Mouse (Mus musculus) heart, embryonic 15.5 days (tissue): ENCODE results near the gene Isl2. TPM values are rescaled to one million over a fixed set of nuclear protein-coding genes. Genes with fewer than 3 reads are reported as not detected.

Experiments
- ATAC-seq: fragments of 200-750 bp; cut with Nextera tagmentation; replicated peaks from 2 replicates; pipeline ENCODE4 v1.8.0; 2017; ENCODE audit warnings: low read depth, moderate TSS enrichment; ENCODE audit not compliant: insufficient number of reproducible peaks, insufficient read depth, low FRiP score
- H3K27ac ChIP-seq: fragments of 300-500 bp; sonication (generic); 2 replicates; pipeline ENCODE4 v1.5.1; 2015; ENCODE audit warnings: mild to moderate bottlenecking, inconsistent platforms
- H3K27me3 ChIP-seq: fragments of 300-500 bp; sonication (generic); 2 replicates; pipeline ENCODE4 v1.6.1; 2015; ENCODE audit warnings: inconsistent platforms
- H3K36me3 ChIP-seq: fragments of 300-500 bp; sonication (generic); 2 replicates; pipeline ENCODE4 v1.6.1; 2015; ENCODE audit warnings: mild to moderate bottlenecking, inconsistent platforms
- H3K4me1 ChIP-seq: fragments of 300-500 bp; sonication (generic); replicated peaks from 2 replicates; pipeline ENCODE4 v1.6.1; 2015; ENCODE audit warnings: inconsistent platforms
- H3K4me2 ChIP-seq: fragments of 300-500 bp; sonication (generic); 2 replicates; pipeline ENCODE4 v1.6.1; 2015; ENCODE audit warnings: inconsistent platforms, mild to moderate bottlenecking, moderate library complexity
- H3K4me3 ChIP-seq: fragments of 300-500 bp; sonication (generic); 2 replicates; pipeline ENCODE4 v1.5.1; 2015; ENCODE audit warnings: mild to moderate bottlenecking, inconsistent platforms
- H3K9ac ChIP-seq: fragments of 300-500 bp; sonication (generic); 2 replicates; pipeline ENCODE4 v1.6.1; 2015; ENCODE audit warnings: mild to moderate bottlenecking, inconsistent platforms
- H3K9me3 ChIP-seq: fragments of 300-500 bp; sonication (generic); replicated peaks from 2 replicates; pipeline ENCODE4 v1.6.1; 2016; ENCODE audit warnings: inconsistent platforms
- WGBS: fragments of 180-500 bp; shearing (Covaris S2); methylation state at CpG from one replicate; pipeline ENCODE4 v1.1.7; 2015; ENCODE audit warnings: mixed read lengths; 5-methylcytosine and 5-hydroxymethylcytosine counted together
- polyA plus RNA-seq: library from polyadenylated mRNA; unstranded; fragments of >200 nt; fragmentation: Nextera tagmentation; extraction: Ambion mirVana; gene quantifications from 2 replicates; pipeline ENCODE4 v1.2.1, GENCODE M21; 2015

Gene Isl2
- 0.08 and 0.86 TPM in 2 replicates for polyA plus RNA-seq

DNA sequence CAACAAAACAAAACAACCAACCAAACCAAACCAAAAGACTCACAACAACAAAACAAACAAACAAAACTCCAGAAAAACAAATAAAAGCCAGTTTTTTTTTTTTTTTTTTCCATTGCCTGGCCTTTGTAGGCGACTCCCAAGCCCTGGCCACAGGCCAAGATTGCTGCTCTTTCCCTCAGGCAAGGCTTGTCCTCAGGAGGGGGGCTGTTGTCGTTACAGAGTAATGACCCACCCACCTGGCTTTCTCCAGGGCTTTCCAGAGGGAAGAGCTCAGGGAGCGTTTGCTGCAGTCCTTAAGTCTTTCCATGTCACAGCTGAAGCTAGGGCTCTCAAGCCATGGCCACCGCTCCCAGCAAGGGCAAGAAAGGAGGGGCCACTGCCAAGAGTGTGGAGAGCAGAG, at the start of gene Isl2:
Gene Isl2, plus strand, starts transcription at position 296 of the 400 bp plus-strand sequence.
- no peak within 1 kb of the TSS for H3K27ac ChIP-seq
- no peaks in the 10 kb centered on the region for H3K9me3 ChIP-seq
- 15% methylated on average over 4 of the region's 4 CpGs for WGBS
- peaks cover 65% of the 10 kb centered on the region for H3K27me3 ChIP-seq
- no peaks in the 10 kb centered on the region for H3K36me3 ChIP-seq
- peaks cover 27% of the 10 kb centered on the region for H3K4me1 ChIP-seq
- 0 out of 2 replicates have a peak within 1 kb of the TSS, but pooled peaks have one; percentile 11 for H3K4me2 ChIP-seq
- H3K9ac ChIP-seq, result no peak within 1 kb of the TSS
- H3K4me3 ChIP-seq, result peak within 1 kb of the TSS; percentile 56
- ATAC-seq, result no peak

GRCm38 (mm10) chr9:55507922-55508321, 30.6 kb upstream of the Isl2 start:
- no peak overlapping the region for H3K4me3 ChIP-seq
- H3K4me1 ChIP-seq, result peaks cover 29% of the 10 kb centered on the region
- no peaks in the 10 kb centered on the region for H3K9me3 ChIP-seq
- 69% methylated on average over 3 of the region's 3 CpGs for WGBS
- no peaks in the 10 kb centered on the region for H3K27me3 ChIP-seq
- no peaks in the 10 kb centered on the region for H3K36me3 ChIP-seq
- H3K9ac ChIP-seq, result no peak overlapping the region
- no peak overlapping the region for H3K4me2 ChIP-seq
- no peak overlapping the region for H3K27ac ChIP-seq
- no peak for ATAC-seq

DNA sequence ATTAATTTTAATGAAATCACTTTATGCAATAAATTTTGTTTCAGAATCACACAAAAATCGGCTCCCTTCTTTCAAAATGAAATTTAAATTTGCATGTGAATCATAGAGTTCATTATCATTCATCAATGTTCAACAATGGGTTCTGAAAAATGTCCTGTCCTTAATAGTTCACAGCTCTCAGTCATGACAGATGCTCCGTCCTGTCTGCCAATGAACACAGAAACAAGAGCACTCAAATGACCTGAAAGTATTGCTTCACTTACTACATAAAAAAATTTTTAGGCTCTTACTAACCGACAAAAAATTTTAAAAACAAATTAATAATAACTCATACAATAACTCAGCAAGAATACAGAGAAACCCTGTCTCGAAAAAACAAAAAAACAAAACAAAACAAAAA, 29.8 kb upstream of the Isl2 start:
- Histone ChIP-seq H3K4me3 (no peak overlapping the region), H3K36me3 (no peaks in the 10 kb centered on the region), H3K4me2 (no peak overlapping the region), H3K4me1 (peaks cover 29% of the 10 kb centered on the region), H3K9ac (no peak overlapping the region), H3K27me3 (peaks cover 2% of the 10 kb centered on the region), H3K9me3 (no peaks in the 10 kb centered on the region), H3K27ac (no peak overlapping the region)
- no peak for ATAC-seq
- 69% methylated on average over 4 of the region's 4 CpGs for WGBS

GRCm38 (mm10) chr9:55509731-55510130, 28.7 kb upstream of the Isl2 start:
- peaks cover 11% of the 10 kb centered on the region for H3K27me3 ChIP-seq
- WGBS, result 73% methylated on average over 1 of the region's 1 CpGs
- no peaks in the 10 kb centered on the region for H3K36me3 ChIP-seq
- H3K4me3 ChIP-seq, result no peak overlapping the region
- H3K4me1 ChIP-seq, result peaks cover 29% of the 10 kb centered on the region
- ATAC-seq, result no peak
- H3K9ac ChIP-seq, result no peak overlapping the region
- H3K27ac ChIP-seq, result no peak overlapping the region
- peak overlapping the region; percentile 7; the same call in 1 of the 2 replicates for H3K4me2 ChIP-seq
- H3K9me3 ChIP-seq, result no peaks in the 10 kb centered on the region

GRCm38 (mm10) chr9:55510651-55511235, 27.7 kb upstream of the Isl2 start:
- peak overlapping the region; percentile 78 for H3K4me2 ChIP-seq
- peaks cover 21% of the 10 kb centered on the region for H3K4me1 ChIP-seq
- peak overlapping the region; percentile 94; the same call in 1 of the 2 replicates for H3K27ac ChIP-seq
- H3K36me3 ChIP-seq, result no peaks in the 10 kb centered on the region
- H3K27me3 ChIP-seq, result peaks cover 12% of the 10 kb centered on the region
- WGBS, result 78% methylated on average over 10 of the region's 10 CpGs
- peak overlapping the region; percentile 88 for H3K4me3 ChIP-seq
- H3K9ac ChIP-seq, result no peak overlapping the region
- no peak for ATAC-seq
- H3K9me3 ChIP-seq, result no peaks in the 10 kb centered on the region

GRCm38 (mm10) chr9:55511521-55511993, 26.9 kb upstream of the Isl2 start:
- Histone ChIP-seq H3K27ac (peak overlapping the region; percentile 94), H3K4me3 (peak overlapping the region; percentile 88)
- ATAC-seq, result peak; percentile 79

GRCm38 (mm10) chr9:55512027-55512543, 26.4 kb upstream of the Isl2 start, which contains the start of gene Etfa:
Gene Etfa, minus strand, starts transcription at chr9:55512243.
- peak within 1 kb of the TSS; percentile 88 for H3K4me3 ChIP-seq

More at GRCm38 (mm10) chr9:55511521-55511993, 26.9 kb upstream of the Isl2 start:
- H3K27me3 ChIP-seq, result peaks cover 12% of the 10 kb centered on the region
- H3K9me3 ChIP-seq, result no peaks in the 10 kb centered on the region
- peak overlapping the region; percentile 78 for H3K4me2 ChIP-seq
- no peaks in the 10 kb centered on the region for H3K36me3 ChIP-seq
- peak overlapping the region; percentile 92 for H3K9ac ChIP-seq
- H3K4me1 ChIP-seq, result peaks cover 19% of the 10 kb centered on the region
- WGBS, result 0% methylated on average over 32 of the region's 32 CpGs

DNA sequence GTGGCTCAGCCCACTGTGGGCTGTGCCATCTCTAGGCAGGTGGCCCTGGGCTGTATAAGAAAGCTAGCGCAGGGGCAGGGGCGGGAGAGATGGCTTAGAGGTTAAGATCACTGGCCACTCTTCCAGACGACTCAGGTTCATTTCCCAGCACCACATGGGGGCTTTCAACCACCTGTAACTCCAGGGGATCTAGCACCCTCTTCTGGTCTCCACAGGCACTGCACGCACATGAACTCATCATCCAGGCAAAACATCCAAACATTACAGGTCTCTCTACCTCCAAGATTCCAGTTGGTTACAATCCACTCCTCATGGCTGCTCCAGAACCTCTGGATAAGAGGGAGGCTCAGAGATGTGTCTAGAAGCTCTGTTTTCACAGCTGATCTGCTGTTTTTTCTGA, 12.8 kb upstream of the Isl2 start:
- no peak overlapping the region for H3K27ac ChIP-seq
- no peak for ATAC-seq
- WGBS, result 41% methylated on average over 4 of the region's 4 CpGs
- no peaks in the 10 kb centered on the region for H3K9me3 ChIP-seq
- H3K4me3 ChIP-seq, result no peak overlapping the region
- no peak overlapping the region for H3K9ac ChIP-seq
- H3K4me1 ChIP-seq, result no peaks in the 10 kb centered on the region
- 0 out of 2 replicates have a peak, but pooled peaks cover 9% of the 10 kb centered on the region for H3K27me3 ChIP-seq
- H3K4me2 ChIP-seq, result no peak overlapping the region
- no peaks in the 10 kb centered on the region for H3K36me3 ChIP-seq

More at GRCm38 (mm10) chr9:55512027-55512543, 26.4 kb upstream of the Isl2 start, which contains the start of gene Etfa:
- H3K27ac ChIP-seq, result peak within 1 kb of the TSS; percentile 94
- peak; percentile 99 for ATAC-seq
- no peaks in the 10 kb centered on the region for H3K9me3 ChIP-seq
- no peaks in the 10 kb centered on the region for H3K36me3 ChIP-seq
- WGBS, result under 1% methylated on average over 47 of the region's 47 CpGs
- peak within 1 kb of the TSS; percentile 78 for H3K4me2 ChIP-seq
- H3K9ac ChIP-seq, result peak within 1 kb of the TSS; percentile 92
- H3K4me1 ChIP-seq, result peaks cover 19% of the 10 kb centered on the region
- H3K27me3 ChIP-seq, result peaks cover 12% of the 10 kb centered on the region

GRCm38 (mm10) chr9:55535907-55536306, 2.6 kb upstream of the Isl2 start:
- peaks cover 8% of the 10 kb centered on the region for H3K4me1 ChIP-seq
- no peak for ATAC-seq
- 23% methylated on average over 3 of the region's 3 CpGs for WGBS
- H3K9ac ChIP-seq, result no peak overlapping the region
- H3K4me2 ChIP-seq, result no peak overlapping the region
- no peak overlapping the region for H3K4me3 ChIP-seq
- H3K27me3 ChIP-seq, result peaks cover 48% of the 10 kb centered on the region
- no peaks in the 10 kb centered on the region for H3K9me3 ChIP-seq
- H3K27ac ChIP-seq, result no peak overlapping the region
- H3K36me3 ChIP-seq, result no peaks in the 10 kb centered on the region

GRCm38 (mm10) chr9:55539006-55539405, 534 bp downstream of the Isl2 start:
- H3K4me2 ChIP-seq, result no peak overlapping the region
- WGBS, result 4% methylated on average over 1 of the region's 1 CpGs

DNA sequence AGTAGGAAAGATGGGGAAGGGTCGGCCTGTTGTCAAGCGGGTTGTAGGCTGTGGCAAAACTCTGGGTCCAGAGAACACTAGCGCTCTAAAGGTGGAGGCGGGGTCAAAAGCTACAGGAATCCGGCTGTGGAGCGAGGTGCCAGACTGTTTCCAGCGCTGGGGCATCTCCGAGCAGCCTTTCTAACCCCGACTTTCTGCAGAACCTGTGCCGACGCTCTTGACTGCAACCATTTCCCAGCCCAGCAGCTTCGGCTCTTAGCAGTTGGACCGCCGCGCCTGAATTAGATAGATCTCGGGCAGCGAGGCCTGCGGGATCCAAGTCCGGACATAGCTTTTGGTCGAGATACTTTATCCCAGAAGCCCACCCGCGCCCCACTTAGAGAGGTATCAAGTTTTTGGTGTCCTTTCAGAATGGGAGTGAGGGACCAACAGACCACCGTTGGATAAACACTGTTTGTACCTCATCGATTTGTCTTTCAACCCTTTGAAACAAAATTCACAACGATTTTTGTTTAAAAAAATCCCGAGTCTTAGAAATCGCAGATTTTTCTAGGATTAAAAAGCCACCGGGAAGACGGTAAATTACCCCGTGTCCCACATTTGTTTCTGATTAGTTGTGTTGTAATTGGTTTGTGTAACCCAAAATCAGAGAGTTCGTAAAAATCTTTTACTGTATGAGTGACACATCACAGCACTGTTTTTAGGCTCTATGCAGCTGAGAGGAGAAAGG, 1.4 kb downstream of the Isl2 start:
- Histone ChIP-seq H3K27ac (no peak overlapping the region), H3K4me1 (peaks cover 37% of the 10 kb centered on the region), H3K36me3 (no peaks in the 10 kb centered on the region), H3K4me3 (peak overlapping the region; percentile 56), H3K9ac (no peak overlapping the region), H3K27me3 (peaks cover 80% of the 10 kb centered on the region), H3K4me2 (peak overlapping the region; percentile 86; the same call in 1 of the 2 replicates), H3K9me3 (no peaks in the 10 kb centered on the region)
- ATAC-seq, result no peak
- WGBS, result 4% methylated on average over 31 of the region's 31 CpGs

More at GRCm38 (mm10) chr9:55539006-55539405, 534 bp downstream of the Isl2 start:
- Histone ChIP-seq H3K4me1 (peaks cover 29% of the 10 kb centered on the region), H3K27me3 (peaks cover 72% of the 10 kb centered on the region), H3K36me3 (no peaks in the 10 kb centered on the region), H3K27ac (no peak overlapping the region), H3K9me3 (no peaks in the 10 kb centered on the region), H3K9ac (no peak overlapping the region), H3K4me3 (no peak overlapping the region)
- ATAC-seq, result no peak
